Mouse (Mus musculus): ENCODE measurements around the gene Tgfbr3. TPM values are rescaled to one million over a fixed set of nuclear protein-coding genes. Genes with fewer than 3 reads are reported as not detected.
A peak's percentile ranks its signal among the peaks of the same experiment; 100 is the strongest.

The Tgfbr3 gene
- polyA plus RNA-seq, 1 experiment from 2014 or later: 17.5 TPM

DNA sequence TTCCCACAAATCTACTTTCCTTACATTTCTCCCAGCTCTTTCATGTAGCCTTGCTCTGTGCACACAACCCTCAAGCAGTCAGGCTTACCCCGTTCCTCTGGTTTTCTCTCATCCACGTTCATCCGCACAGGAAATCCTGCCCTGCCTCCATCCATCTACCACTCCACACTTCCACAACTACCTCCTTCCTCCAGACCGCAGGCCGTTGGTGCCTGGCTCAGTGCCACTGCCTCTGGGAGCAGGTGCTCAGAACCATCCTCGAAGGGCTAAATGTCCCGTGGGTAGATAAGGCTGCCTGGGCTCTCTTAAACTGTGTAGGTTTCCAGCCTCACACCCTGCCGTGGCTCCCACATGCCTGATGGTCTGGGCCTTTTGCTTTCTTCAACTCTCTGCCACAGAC lies 197.3 kb downstream of the Tgfbr3 start:
- Histone ChIP-seq H3K9ac (replicated peaks) (no peak overlapping the region), H3K9me3 (no peaks in the 10 kb centered on the region), H3K4me3 (replicated peaks) (no peak overlapping the region), H3K4me1 (replicated peaks) (peaks cover 42% of the 10 kb centered on the region), H3K27ac (no peak overlapping the region), H3K36me3 (no peaks in the 10 kb centered on the region), H3K27me3 (peaks cover 48% of the 10 kb centered on the region), H3K4me2 (no peak overlapping the region)
- ATAC-seq (ENCODE audit: insufficient number of reproducible peaks, insufficient read depth, low FRiP score, low TSS enrichment, low read depth): no peak
- WGBS: 58% methylated on average over 8 of the region's 8 CpGs

DNA sequence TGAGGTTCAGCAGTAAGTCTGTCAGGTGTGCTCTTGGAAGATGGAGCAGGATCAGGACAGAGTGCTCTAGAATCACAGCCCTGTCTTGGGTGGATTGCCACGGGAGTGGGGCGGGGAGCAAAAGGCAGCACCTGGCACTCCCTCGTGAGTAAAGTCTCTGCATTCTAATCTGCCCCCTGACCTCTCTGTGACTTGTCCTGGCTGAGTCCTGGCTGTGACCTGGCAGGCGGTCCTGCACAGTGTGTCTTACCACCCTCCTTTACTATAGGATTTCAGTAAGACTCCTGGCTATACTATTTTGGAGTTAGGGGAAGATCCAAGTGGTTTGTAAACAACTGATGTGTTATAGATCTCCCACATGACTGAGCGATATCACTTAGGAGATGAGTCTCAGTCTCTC lies 199.5 kb downstream of the Tgfbr3 start:
- H3K27ac ChIP-seq: no peak overlapping the region
- ATAC-seq (ENCODE audit: insufficient number of reproducible peaks, insufficient read depth, low FRiP score, low TSS enrichment, low read depth): no peak
- no peaks in the 10 kb centered on the region for H3K9me3 ChIP-seq
- no peak overlapping the region for H3K4me3 ChIP-seq (replicated peaks)
- WGBS: 41% methylated on average over 5 of the region's 5 CpGs
- H3K36me3 ChIP-seq: no peaks in the 10 kb centered on the region
- H3K27me3 ChIP-seq: peaks cover 52% of the 10 kb centered on the region
- no peak overlapping the region for H3K9ac ChIP-seq (replicated peaks)
- peaks cover 55% of the 10 kb centered on the region for H3K4me1 ChIP-seq (replicated peaks)
- no peak overlapping the region for H3K4me2 ChIP-seq

DNA sequence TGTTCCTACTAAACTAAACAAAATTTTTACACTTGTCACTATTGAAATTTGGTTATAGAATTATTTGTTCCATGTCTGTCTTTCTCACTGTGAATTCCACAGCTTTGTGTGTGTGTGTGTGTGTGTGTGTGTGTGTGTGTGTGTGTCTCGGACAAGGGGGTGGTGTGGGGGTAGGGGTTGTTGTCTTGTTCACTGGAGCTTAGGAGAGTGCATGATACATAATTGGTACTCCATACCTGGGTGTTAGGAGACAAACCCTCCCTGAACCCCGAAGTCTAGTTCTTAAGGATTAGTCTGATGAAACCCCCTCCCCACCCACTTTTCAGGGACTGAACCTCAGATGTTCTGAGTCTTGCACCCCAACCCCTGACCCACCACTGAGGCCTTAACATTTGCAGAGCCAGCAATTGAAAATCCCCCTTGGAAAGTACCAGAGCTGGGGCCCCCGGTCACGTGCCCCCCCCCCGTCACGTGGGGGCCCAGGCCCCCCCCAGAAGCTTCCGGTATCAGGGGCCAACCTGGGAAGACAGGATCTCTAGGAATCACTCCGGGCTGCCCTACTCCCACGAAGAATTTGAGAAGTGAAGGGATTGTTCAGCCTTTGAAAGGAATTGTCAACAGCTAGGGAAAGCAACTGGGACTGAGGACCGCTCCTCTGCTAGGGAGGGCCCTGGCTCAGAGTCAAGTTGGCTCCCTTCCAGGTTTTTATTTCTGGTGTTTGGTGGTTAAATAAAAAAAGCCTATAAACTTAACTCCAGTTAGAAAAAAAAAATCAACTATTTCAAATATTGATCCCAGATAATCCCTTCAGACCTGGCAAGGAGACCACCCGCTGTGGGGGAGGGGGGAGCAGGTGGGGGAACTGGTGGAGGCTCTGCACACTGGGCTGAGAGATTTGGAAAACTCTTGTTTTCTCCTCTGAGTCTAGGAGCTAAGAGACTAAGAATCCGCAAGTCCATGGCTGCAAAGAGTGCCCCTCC lies 201.3 kb downstream of the Tgfbr3 start:
- ATAC-seq (ENCODE audit: insufficient number of reproducible peaks, insufficient read depth, low FRiP score, low TSS enrichment, low read depth): peak; percentile 87
- H3K36me3 ChIP-seq: no peaks in the 10 kb centered on the region
- peaks cover 47% of the 10 kb centered on the region for H3K27me3 ChIP-seq
- peaks cover 49% of the 10 kb centered on the region for H3K4me1 ChIP-seq (replicated peaks)
- peak overlapping the region; percentile 38 for H3K4me2 ChIP-seq
- H3K4me3 ChIP-seq (replicated peaks): no peak overlapping the region
- WGBS: 29% methylated on average over 12 of the region's 12 CpGs
- H3K27ac ChIP-seq: peak overlapping the region; percentile 83
- H3K9ac ChIP-seq (replicated peaks): no peak overlapping the region
- H3K9me3 ChIP-seq: no peaks in the 10 kb centered on the region

DNA sequence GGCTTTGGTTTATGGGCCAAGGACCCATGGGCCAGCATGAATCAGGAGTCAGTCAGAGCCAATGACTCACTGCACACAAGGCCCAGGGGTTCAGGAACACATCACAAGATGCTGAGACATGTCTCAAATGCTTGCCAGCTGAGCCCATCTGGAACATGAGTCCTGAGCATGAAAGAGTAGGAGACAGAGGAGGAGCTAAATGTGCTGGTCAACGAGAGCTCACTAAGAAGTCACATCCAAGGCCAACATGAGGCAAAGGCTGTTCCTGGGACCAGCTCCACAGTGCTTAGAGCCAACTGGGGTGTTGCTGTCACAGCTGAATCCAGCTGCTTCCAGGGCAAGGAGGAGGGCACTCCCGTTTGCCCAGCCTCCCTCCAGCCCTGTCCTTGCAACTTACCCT lies 202.1 kb downstream of the Tgfbr3 start:
- Histone ChIP-seq H3K4me2 (no peak overlapping the region), H3K4me3 (replicated peaks) (no peak overlapping the region), H3K4me1 (replicated peaks) (peaks cover 44% of the 10 kb centered on the region), H3K27ac (peak overlapping the region; percentile 41; the same call in 1 of the 2 replicates), H3K36me3 (no peaks in the 10 kb centered on the region), H3K27me3 (peaks cover 41% of the 10 kb centered on the region), H3K9ac (replicated peaks) (no peak overlapping the region), H3K9me3 (no peaks in the 10 kb centered on the region)
- ATAC-seq (ENCODE audit: insufficient number of reproducible peaks, insufficient read depth, low FRiP score, low TSS enrichment, low read depth): no peak
- WGBS: 57% methylated on average over 2 of the region's 2 CpGs

DNA sequence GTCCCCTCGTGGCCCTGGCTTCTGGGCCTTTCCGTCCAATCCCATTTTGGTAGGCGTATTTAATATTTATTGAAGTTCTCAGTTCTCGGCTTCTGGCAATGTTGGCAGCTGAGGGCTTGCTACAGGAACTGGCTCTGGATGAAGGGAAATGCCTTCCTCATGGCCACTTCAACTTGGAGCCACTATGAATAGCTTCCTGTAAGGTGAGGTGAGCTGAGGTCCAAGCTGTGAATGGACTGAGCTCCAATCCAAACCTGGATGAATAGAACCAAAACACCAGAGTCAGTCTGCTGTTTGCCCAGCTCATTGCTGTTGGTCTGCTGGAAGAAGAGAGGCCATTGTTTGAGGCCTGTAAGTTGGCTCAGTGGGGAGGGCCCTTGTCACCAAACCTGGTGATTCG lies 203.3 kb downstream of the Tgfbr3 start:
- H3K9me3 ChIP-seq: no peaks in the 10 kb centered on the region
- WGBS: 61% methylated on average over 5 of the region's 5 CpGs
- H3K4me3 ChIP-seq (replicated peaks): no peak overlapping the region
- peaks cover 40% of the 10 kb centered on the region for H3K4me1 ChIP-seq (replicated peaks)
- H3K27ac ChIP-seq: no peak overlapping the region
- no peak for ATAC-seq (ENCODE audit: insufficient number of reproducible peaks, insufficient read depth, low FRiP score, low TSS enrichment, low read depth)
- no peak overlapping the region for H3K9ac ChIP-seq (replicated peaks)
- no peak overlapping the region for H3K4me2 ChIP-seq
- no peaks in the 10 kb centered on the region for H3K36me3 ChIP-seq
- peaks cover 40% of the 10 kb centered on the region for H3K27me3 ChIP-seq

DNA sequence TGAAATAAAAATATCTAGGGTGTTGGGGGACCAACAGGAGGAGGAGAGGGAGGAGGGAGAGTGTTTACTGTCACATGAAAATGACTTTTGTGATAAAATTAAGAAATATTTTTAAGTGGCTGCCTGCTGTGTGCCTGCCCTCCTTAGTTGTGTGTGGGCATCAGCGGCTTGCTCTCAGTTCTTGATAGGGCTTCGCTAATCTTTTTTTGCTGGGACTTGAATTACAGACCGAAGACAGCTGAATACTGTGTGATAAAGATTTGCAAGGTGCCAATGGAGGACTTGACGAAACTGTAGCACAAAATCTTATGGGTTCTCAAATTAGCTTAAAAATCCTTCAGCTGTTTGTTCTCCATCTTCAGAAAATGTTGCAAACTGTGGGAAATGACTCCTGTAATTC lies 205.0 kb downstream of the Tgfbr3 start:
- Histone ChIP-seq H3K4me1 (replicated peaks) (peaks cover 40% of the 10 kb centered on the region), H3K4me3 (replicated peaks) (no peak overlapping the region), H3K27ac (no peak overlapping the region), H3K27me3 (peaks cover 35% of the 10 kb centered on the region), H3K9ac (replicated peaks) (no peak overlapping the region), H3K9me3 (no peaks in the 10 kb centered on the region), H3K4me2 (no peak overlapping the region), H3K36me3 (no peaks in the 10 kb centered on the region)
- ATAC-seq (ENCODE audit: insufficient number of reproducible peaks, insufficient read depth, low FRiP score, low TSS enrichment, low read depth): no peak
- 74% methylated on average over 4 of the region's 4 CpGs for WGBS

DNA sequence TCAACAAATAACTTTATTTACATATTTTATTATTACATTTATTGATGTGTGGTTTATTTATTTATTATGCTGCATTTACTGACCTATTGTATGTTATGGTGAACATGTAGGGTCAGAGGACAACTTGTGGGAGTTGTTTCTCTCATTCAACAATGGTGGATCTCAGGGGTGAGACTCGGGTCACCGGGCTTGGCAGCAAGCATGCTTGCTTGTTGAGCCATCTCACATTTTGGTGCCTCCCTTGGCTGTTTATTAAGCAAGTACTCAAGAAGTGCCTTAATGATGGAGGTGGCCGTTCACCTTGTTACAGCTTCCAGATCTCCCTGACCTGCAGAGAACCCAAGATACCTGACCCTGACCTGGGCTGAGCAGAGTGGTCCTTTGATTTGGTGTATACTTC lies 207.4 kb downstream of the Tgfbr3 start:
- Histone ChIP-seq H3K4me2 (no peak overlapping the region), H3K27ac (no peak overlapping the region), H3K9ac (replicated peaks) (no peak overlapping the region), H3K4me3 (replicated peaks) (no peak overlapping the region), H3K9me3 (no peaks in the 10 kb centered on the region; the same call in 1 of the 2 replicates), H3K36me3 (no peaks in the 10 kb centered on the region), H3K4me1 (replicated peaks) (peaks cover 26% of the 10 kb centered on the region), H3K27me3 (peaks cover 30% of the 10 kb centered on the region)
- 76% methylated on average over 3 of the region's 3 CpGs for WGBS
- no peak for ATAC-seq (ENCODE audit: insufficient number of reproducible peaks, insufficient read depth, low FRiP score, low TSS enrichment, low read depth)

DNA sequence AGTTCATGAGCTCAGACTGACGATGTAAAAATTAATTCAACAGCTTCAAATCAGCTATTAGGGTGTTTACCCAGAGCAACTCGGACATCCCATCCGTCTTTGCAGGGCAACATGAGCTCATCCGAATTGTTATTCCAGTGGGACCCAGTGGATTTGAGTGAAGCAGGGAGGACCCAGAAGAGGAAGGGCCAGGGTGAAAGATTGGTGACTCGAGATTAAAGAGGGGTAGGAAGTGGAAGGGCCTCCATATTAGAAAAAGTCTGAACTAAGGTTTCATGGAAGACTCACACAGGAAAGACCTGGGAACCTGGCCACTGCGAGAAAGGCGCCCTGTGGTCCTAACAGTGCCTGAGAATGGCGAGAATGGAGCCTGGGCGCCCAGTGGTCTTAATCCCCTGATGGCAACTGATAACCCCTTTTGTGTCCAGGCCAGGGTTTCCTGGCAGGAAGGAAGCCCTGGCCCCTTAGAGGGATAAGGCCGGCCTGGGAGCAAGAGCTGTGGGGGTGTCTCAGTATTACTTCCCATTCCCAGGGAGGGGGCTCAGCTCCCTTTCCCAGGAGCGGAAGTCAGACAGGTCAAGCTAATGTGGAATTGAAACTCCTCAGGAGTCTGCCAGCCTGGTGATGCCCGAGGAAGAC lies 208.3 kb downstream of the Tgfbr3 start:
- H3K27ac ChIP-seq: no peak overlapping the region
- no peak for ATAC-seq (ENCODE audit: insufficient number of reproducible peaks, insufficient read depth, low FRiP score, low TSS enrichment, low read depth)

DNA sequence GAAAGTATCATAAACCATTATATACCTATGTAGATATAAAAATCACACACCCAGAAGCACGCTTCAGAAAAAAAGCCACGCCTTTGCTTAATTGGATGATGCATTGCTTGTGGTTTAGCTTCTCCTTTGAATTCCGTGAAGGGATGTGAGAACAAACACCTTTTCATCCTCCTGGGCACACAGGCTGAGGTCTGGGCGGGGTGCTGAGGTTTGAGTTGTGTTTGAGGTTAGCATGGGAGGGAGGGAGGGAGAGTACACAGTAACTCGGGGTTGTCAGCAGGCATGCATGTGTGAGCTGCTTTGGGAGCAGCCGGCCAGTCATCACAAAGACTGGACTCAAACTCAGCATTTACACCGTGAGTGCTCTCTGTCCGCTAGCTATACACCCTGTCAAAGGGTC lies 209.5 kb downstream of the Tgfbr3 start:
- H3K36me3 ChIP-seq: no peaks in the 10 kb centered on the region
- H3K27me3 ChIP-seq: peaks cover 13% of the 10 kb centered on the region
- WGBS: 46% methylated on average over 8 of the region's 8 CpGs
- peaks cover 15% of the 10 kb centered on the region for H3K4me1 ChIP-seq (replicated peaks)
- no peak overlapping the region for H3K4me2 ChIP-seq
- no peak; the same call in 1 of the 2 replicates for ATAC-seq (ENCODE audit: insufficient number of reproducible peaks, insufficient read depth, low FRiP score, low TSS enrichment, low read depth)
- no peak overlapping the region for H3K27ac ChIP-seq
- H3K9ac ChIP-seq (replicated peaks): no peak overlapping the region
- H3K4me3 ChIP-seq (replicated peaks): no peak overlapping the region
- H3K9me3 ChIP-seq: no peaks in the 10 kb centered on the region; the same call in 1 of the 2 replicates

More for the DNA sequence above, 208.3 kb downstream of the Tgfbr3 start:
- Histone ChIP-seq H3K27me3 (peaks cover 23% of the 10 kb centered on the region), H3K9me3 (no peaks in the 10 kb centered on the region; the same call in 1 of the 2 replicates), H3K4me3 (replicated peaks) (no peak overlapping the region), H3K4me2 (no peak overlapping the region), H3K9ac (replicated peaks) (no peak overlapping the region), H3K36me3 (no peaks in the 10 kb centered on the region), H3K4me1 (replicated peaks) (peaks cover 17% of the 10 kb centered on the region)
- 64% methylated on average over 12 of the region's 12 CpGs for WGBS

DNA sequence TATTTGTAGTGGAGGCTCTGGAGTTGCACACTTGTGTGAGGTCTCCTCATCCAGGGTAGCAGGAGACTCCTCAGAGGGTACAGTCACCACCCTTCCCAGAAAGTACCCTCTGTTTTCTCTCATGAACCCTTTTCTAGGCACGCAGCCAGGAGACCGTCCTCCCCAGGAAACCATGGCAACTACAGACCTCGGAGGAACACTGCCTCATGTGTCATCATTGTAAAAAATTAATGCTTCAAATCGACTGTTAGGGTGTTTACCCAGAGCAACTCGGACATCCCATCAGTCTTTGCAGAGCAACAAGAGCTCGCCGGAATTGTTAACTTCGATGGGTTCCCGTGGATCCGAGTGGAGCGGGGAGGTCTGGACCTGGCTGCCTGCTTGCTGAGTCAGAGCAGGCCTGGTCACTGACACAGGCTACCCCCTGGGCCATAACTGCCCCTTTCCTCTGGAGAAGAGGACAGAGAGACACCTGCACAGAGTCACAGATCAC lies 210.2 kb downstream of the Tgfbr3 start:
- H3K27ac ChIP-seq: peak overlapping the region; percentile 31; the same call in 1 of the 2 replicates
- peak; percentile 47; the same call in 1 of the 2 replicates for ATAC-seq (ENCODE audit: insufficient number of reproducible peaks, insufficient read depth, low FRiP score, low TSS enrichment, low read depth)
- 67% methylated on average over 11 of the region's 11 CpGs for WGBS

DNA sequence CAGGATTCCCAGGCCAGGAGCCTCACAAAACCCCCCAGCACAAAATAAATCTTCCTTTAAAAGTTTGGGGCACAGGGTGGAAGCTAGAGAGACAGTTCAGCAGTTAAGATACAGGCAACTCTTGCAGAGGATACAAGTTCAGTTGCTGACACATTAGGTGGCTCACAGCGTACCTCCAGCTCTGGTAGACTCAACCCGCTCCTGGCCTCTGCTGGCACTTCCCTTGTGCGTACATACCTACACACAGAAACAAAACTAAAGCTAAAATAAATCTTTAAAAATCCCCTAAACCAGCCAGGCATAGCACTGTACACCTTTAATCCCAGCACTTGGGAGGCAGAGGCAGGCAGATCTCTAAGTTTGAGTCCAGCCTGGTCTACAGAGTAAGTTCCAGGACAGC lies 211.1 kb downstream of the Tgfbr3 start:
- no peaks in the 10 kb centered on the region; the same call in 1 of the 2 replicates for H3K9me3 ChIP-seq
- no peak for ATAC-seq (ENCODE audit: insufficient number of reproducible peaks, insufficient read depth, low FRiP score, low TSS enrichment, low read depth)
- peaks cover 10% of the 10 kb centered on the region for H3K27me3 ChIP-seq
- peaks cover 15% of the 10 kb centered on the region for H3K4me1 ChIP-seq (replicated peaks)
- no peak overlapping the region for H3K27ac ChIP-seq
- H3K4me3 ChIP-seq (replicated peaks): no peak overlapping the region
- H3K9ac ChIP-seq (replicated peaks): no peak overlapping the region
- H3K36me3 ChIP-seq: no peaks in the 10 kb centered on the region
- H3K4me2 ChIP-seq: no peak overlapping the region
- WGBS: 94% methylated on average over 3 of the region's 3 CpGs

More for the DNA sequence above, 210.2 kb downstream of the Tgfbr3 start:
- H3K9me3 ChIP-seq: no peaks in the 10 kb centered on the region; the same call in 1 of the 2 replicates
- no peak overlapping the region for H3K9ac ChIP-seq (replicated peaks)
- H3K4me2 ChIP-seq: no peak overlapping the region
- H3K36me3 ChIP-seq: no peaks in the 10 kb centered on the region
- peaks cover 10% of the 10 kb centered on the region for H3K27me3 ChIP-seq
- H3K4me3 ChIP-seq (replicated peaks): no peak overlapping the region
- H3K4me1 ChIP-seq (replicated peaks): peaks cover 15% of the 10 kb centered on the region
